Mouse (Mus musculus): ENCODE data around the gene Rps6kb2. TPM values are rescaled to one million over a fixed set of nuclear protein-coding genes. Genes with fewer than 3 reads are reported as not detected.

The Rps6kb2 gene
- total RNA-seq, 2 experiments from 2014 or later = 34.7 to 38.0 TPM

- DNase-seq (ENCODE audit: low spot score in 2 of 2) = no peak
Observed at GRCm38 (mm10) chr19:4156073-4156579, 7.0 kb downstream of the Rps6kb2 start.

- no peak for DNase-seq (ENCODE audit: low spot score in 2 of 2)
Observed at GRCm38 (mm10) chr19:4155223-4156072, 7.7 kb downstream of the Rps6kb2 start.

GRCm38 (mm10) chr19:4154437-4155222, 8.5 kb downstream of the Rps6kb2 start:
- DNase-seq (ENCODE audit: low spot score in 2 of 2) = no peak

- no peak for DNase-seq (ENCODE audit: low spot score in 2 of 2)
Observed at GRCm38 (mm10) chr19:4153232-4153654, 9.9 kb downstream of the Rps6kb2 start, which contains the start of gene Ptprcap. Gene Ptprcap (plus strand): TSS chr19:4153604.

GRCm38 (mm10) chr19:4152445-4153231, 10.5 kb downstream of the Rps6kb2 start:
- DNase-seq (ENCODE audit: low spot score in 2 of 2) = no peak

GRCm38 (mm10) chr19:4151898-4152297, 11.3 kb downstream of the Rps6kb2 start:
- DNase-seq (ENCODE audit: low spot score in 2 of 2) = no peak

- DNase-seq (ENCODE audit: low spot score in 2 of 2) = no peak
Observed at GRCm38 (mm10) chr19:4151488-4151860, 11.7 kb downstream of the Rps6kb2 start.

GRCm38 (mm10) chr19:4150567-4151487, 12.3 kb downstream of the Rps6kb2 start:
- no peak for DNase-seq (ENCODE audit: low spot score in 2 of 2)

- no peak for DNase-seq (ENCODE audit: low spot score in 2 of 2)
Observed at GRCm38 (mm10) chr19:4149764-4150461, 13.2 kb downstream of the Rps6kb2 start.

- DNase-seq (ENCODE audit: low spot score in 2 of 2) = no peak
Observed at GRCm38 (mm10) chr19:4149283-4149682, 13.9 kb downstream of the Rps6kb2 start.

- no peak for DNase-seq (ENCODE audit: low spot score in 2 of 2)
Observed at GRCm38 (mm10) chr19:4148819-4149218, 14.3 kb downstream of the Rps6kb2 start.

- peak; percentile 97 to 99 for DNase-seq (ENCODE audit: low spot score in 2 of 2)
Observed at GRCm38 (mm10) chr19:4148491-4148806, 14.7 kb downstream of the Rps6kb2 start, which contains the start of gene Coro1b. Gene Coro1b (plus strand): TSS chr19:4148619.

- no peak for DNase-seq (ENCODE audit: low spot score in 2 of 2)
Observed at GRCm38 (mm10) chr19:4147782-4148490, 15.2 kb downstream of the Rps6kb2 start.

GRCm38 (mm10) chr19:4147022-4147405, 16.1 kb downstream of the Rps6kb2 start:
- DNase-seq (ENCODE audit: low spot score in 2 of 2) = no peak

- no peak for DNase-seq (ENCODE audit: low spot score in 2 of 2)
Observed at GRCm38 (mm10) chr19:4146366-4147021, 16.7 kb downstream of the Rps6kb2 start.

GRCm38 (mm10) chr19:4145936-4146335, 17.2 kb downstream of the Rps6kb2 start:
- DNase-seq (ENCODE audit: low spot score in 2 of 2) = no peak

- DNase-seq (ENCODE audit: low spot score in 2 of 2) = peak in 1 of 2 experiments; percentile 7
Observed at GRCm38 (mm10) chr19:4144550-4145498, 18.3 kb downstream of the Rps6kb2 start.

All from gastrocnemius, postnatal 4 days (tissue).